Mouse (Mus musculus) cerebellum, postnatal 14 days (tissue): ENCODE results near the gene Csf2.

Source experiments
- DNase-seq, 2 experiments: peaks; one replicate each; pipeline ENCODE4 v3.0.0; 2021; ENCODE audit warnings: mixed read lengths in 2 of 2

Gene Csf2

DNA sequence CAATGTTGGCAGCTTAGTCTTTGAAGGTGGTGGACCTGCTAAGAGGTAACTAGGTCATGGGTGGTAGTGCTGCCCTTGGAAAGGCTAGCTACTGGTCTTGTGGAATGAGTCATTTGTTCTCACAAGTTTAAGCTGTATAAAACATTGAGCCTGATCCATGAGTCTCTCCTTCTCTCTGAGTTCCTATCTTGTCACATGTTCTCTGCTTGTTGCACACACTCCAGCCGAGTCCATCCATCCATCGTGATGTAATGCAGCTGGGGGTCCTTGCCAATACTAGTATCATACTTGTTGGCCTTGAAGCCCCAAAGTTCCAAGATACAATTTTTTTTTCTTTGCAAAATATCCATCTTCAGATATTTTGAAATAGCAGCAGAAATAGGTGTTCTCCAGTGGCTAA, 22.0 kb downstream of the Csf2 start:
- DNase-seq: no peak

DNA sequence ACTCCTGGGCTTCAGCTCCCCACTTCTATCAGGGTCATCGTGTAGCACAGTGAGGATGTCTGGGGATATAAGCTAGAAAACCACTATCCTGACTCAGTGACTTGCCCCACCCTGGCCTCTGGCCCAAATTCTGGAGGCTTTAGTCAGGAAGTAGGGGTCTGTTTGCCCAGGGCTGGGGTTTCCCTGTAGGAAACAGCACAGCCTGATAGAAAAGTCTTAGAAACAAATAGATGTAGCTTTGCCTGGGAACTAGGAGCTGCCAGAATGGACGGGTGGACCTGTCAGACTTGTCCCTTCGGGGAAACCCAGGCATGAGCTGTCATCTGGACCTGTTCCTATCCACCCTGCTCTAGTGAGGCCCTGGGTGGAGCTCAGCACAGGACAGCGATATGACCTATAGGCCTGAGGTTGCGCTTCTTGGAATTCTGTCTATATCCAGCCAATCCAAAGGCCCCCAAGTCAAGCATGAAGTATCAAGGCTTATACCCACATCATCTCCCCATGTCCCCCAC, 24.9 kb downstream of the Csf2 start:
- no peak for DNase-seq

DNA sequence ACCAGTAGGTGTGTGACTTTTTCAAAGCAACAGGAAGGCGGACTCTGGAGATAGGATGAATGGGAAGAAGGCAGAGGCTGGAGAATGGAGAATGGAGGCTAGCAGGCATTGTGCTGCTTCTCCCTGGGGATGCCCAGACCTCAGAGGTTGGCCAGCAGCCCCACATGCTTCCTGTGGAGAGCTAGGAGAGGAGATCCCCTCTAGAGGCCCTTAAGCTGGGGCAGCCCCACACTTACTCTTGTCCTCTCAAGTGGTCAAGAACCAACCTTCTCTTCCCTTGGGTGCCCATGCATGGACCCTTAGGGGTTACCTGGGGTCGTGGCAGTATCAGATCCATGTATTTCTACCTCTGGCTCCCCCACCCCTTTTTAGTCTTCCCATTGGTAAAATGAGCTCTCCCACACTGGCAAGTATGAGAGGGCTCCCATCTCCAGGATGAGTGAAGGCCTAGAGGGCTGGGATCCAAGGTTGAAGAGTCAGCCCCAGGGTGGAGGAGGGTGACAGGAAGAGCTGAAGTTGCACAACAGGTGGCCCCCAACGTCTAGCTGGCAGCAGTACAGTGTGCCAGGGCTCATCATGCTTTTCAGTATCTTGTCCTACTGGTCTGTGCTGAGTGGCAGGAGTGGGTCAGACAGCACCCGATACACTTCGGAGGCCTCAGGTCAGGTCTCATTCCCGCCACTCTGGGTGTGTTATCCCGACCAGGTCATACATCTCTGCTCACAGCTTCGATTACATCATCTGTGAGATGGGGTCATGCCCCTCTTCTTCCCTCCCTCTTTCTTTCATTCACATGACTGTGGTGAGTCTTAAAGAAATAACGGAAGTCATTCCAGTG, 25.6 kb downstream of the Csf2 start:
- no peak for DNase-seq

DNA sequence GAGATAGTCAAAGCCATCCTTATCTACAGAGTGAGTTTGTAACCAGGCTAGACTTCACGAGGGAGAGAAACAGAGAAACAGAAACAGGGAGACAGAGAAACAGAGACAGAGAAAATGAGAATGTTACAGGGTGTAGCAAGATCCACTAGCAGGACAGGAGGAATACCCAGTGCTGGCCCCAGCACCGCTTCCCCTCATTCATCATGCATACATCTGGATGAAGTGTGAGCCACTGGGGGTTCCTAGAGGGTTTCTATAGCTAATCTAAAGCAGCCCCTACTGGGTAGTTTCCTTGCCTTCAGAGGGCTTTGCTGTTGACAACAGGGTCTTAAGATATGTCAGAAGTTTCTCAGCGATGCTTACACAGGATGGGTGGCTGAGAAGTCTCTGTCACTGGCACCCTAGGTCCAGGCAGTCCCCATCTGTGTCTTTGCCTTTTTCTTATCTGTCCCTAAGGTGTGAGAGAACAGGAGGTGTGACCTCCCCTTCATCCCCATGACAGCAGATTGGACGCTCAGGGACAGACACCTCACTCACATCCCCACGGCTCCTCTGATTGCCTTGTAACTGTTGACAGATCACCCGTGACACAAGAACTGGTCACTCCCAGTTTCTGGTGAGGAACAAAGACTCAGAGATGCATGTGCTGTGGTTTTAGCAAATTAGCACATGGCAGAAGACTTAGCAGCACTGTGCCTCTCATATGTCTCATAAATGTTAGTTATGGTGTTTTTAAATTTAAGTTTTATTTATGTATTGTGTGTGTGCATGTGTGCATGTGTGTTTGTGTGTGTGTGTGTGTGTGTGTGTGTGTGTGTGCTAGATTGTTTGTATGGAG, 29.3 kb downstream of the Csf2 start:
- DNase-seq: no peak

DNA sequence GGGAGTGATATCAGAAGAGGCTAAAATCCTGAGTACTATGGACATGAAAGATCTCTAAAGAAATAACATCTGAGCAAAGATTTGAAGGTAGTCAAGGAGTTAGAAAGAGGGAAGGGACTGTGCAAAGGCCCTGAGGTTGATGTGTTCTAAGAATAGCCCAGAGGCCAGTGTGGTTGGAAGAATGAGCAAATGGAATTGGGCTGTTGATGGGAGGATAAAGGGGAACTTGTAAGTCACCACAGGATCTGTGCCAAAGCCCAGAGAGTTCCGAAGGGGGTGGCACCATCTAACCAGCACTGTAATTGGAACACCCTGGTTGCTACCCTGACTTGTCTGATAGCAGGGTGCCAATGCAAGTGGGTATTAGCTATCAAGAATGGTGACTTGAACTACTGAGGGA, 30.3 kb downstream of the Csf2 start:
- DNase-seq: no peak

DNA sequence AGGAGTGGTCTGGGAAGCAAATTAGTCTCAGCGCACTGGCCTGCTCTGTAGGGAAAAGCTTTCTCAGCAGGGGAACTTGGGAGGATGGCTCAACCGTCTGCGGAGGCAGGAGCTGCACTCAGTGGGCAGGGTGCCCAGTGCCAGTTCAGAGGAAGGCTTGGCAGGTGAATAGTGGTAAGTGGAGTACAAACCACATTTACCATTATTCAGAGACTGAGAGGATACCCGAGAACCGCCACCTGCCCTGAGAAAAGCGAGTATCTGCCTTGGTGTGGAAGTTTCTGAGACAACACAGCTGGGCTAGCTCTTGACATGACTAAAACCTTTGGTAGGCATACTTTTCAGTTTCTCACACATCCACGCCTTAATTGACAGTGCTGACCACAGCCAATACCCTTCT, 32.1 kb downstream of the Csf2 start:
- DNase-seq: peak; percentile 73 to 83

DNA sequence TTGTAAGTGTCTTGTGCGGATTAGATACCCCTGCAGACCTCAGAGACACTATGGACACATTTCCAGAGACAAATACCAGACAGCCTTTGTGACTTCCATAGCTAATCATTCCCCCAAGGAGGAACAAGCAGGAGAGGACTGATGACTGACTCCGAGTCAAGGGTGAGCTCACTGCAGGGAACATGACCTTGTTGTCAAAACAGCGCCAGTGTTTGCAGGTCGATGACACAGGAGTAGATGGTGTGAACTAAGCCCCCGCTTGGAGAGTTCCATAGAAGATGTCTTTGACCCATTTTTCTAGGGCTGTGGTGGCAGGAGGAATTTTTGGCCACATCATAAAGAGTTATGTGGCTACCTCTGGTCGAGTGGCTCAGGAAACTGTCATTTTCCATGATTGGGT, 33.4 kb downstream of the Csf2 start:
- no peak for DNase-seq

DNA sequence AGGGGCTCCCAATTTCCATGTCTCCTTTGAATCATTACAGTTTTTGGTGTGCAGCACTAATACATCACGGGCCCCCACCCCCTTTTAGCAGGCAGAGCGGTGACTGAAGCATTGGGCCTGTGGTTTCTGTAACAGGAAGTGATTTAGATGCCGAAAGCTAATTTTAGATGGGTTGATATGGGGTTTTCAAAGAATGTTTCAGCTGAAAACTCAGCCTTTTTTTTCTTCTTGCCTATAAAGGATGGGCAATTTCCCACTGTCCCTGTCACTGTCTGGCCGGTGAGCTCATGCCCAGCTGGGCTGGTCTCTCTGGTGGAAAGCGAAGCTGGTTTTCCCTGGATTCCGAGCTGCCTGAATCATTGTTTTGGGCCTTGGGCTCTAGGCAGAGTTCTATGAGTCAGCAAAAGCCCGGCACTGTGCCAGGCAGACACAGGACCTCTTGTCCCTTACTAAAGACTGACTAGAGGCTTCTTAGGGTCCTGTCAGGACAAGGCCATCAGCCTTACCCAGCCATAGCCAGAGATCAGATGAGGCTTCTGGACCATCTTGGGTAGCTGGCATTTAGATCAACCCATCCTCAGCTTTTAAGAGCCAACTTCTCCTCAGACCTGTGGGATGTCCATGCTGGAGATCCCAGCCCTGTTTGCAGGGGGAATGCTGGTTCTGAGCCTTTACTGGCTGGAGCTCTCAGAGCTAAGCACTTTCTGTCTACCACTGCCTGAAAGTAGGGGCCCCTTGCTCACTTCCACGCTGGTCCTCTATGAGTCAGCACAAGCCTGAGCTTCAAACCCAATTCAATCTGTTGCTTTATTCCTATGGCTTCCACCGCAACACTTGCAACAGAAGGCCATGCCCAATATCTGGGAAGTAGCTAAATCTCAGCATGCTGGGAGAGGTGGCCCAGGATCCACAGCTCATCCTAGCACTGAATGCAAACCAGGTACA, 34.7 kb downstream of the Csf2 start:
- DNase-seq: peak; percentile 33 to 50

DNA sequence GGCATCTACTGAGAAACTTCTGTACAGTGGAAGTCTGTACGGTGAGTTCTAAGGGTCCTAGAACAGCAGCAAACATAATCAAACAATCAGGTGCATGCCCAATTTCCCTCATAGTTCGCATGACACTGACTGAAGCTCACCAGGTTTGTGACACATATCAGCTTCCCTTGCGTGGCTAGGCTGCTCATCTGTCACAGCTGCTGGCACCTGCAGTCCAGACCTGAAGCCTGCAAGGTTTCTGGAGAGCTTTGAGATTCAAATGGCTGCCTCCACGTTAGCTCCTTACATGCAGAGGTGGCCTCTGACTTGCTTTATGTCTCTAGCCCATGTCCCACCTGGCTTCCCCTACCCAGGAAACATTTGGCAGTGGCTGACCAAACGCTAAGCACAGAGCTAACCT, 35.8 kb downstream of the Csf2 start:
- DNase-seq: no peak

DNA sequence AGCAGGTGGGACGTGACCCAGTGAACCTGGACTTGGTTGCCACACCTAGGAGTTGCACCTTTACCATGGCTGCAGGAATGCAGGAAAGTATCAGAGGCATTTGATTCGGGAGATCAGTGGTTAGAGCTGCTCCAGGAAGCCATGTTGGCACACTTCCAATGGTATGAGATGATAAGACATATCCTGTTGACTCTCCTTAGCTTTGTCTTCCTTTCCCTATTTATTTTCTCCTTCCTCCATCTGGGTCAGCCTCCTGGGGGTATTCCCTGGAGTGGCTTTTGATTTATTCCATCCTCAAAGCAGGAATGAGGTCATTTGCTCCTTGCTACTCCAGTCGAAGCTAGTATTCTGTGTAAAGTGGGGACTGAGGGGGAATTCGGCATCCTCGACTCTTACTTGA, 42.5 kb downstream of the Csf2 start:
- no peak for DNase-seq

DNA sequence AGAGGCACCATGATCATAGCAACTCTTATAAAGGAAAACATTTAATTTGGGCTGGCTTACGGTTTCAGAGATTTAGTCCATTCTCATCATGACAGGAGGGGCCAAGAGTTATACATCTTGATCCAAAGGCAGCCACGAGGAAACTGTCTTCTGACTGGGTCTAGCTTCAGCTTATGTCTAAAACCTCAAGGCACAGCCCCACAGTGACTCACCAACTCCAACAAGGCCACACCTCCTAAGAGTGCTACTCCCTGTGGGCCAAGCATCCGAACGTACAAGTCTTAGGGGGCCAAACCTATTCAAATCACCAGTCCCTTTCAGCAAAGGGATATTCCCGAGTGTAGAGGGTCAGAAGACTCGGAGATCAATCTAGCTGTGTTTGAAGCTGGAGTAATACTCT, 44.1 kb downstream of the Csf2 start:
- DNase-seq: no peak

DNA sequence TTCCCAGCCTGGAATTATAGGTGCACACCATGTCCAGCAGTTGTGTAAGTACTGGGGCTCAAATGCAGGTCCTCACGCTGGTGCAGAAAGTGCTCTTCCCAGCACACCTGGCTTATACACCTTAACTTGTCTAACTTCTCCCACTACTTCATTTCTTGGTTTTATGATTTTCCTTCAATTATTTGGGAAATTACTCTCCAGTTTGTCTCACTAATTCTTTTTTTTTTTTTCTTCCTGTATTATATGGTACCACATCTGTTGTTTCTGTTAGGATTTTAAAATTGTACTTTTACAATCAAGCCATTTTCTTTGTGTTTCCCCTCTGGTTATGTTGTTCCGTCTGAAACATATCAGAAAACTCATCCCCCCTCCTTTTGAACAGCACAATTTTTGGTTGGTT, 44.7 kb downstream of the Csf2 start:
- no peak for DNase-seq

DNA sequence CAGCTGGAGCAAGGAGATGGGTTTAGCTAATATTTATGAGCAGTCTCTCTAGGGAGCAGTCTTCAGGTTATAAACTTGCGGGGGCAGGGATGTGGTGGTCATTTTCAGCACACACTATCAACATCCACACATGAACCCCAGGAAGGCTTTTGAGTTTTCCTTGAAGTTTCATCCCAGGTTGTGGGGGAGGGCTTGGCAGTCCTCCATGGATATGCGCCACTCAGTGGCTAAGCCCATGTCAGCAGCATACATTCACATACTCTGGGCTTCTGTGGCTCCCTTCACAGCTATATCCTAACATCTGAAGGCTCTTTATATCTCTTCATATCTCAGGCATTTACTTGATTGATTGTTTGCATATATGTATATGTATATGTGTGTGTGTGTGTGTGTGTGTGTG, 46.3 kb downstream of the Csf2 start:
- DNase-seq: peak in 1 of 2 experiments; percentile 47

DNA sequence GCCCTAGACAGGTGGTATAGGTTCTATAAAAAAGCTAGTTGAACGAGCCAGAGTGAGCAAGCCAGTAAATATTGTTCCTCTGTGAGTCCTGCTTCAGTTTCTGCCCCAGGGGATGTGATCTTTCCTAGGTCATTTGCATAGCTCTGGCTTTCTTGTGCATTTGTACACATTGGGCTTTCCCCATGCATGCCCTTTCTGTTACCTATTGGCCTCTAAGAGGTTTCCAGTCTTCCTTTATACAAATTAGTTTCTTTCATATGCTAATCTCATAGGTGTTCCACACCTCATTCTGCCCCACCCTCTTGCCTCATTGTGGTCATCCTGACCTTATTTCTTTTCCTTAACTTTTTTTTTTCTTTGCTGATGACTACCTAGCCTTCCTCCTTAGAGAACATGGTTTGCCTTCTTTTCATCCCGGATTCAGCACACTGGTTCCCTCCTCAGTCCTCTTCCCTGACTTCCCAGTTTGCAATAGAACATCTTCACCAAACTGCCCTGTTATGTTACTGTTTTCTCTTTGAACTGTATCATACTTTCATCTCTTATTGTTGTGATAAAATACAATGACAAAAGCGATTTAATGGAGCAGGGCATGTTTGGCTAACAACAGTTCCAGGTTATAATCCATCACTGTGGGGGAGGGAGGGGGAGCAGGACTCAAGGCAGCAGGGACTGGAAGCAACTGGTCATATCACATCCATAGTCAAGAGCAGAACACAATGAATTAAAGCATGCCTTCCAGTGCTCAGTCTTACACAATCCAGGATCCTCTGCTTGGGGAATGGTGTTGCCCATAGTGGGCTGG, 47.4 kb downstream of the Csf2 start:
- no peak for DNase-seq

DNA sequence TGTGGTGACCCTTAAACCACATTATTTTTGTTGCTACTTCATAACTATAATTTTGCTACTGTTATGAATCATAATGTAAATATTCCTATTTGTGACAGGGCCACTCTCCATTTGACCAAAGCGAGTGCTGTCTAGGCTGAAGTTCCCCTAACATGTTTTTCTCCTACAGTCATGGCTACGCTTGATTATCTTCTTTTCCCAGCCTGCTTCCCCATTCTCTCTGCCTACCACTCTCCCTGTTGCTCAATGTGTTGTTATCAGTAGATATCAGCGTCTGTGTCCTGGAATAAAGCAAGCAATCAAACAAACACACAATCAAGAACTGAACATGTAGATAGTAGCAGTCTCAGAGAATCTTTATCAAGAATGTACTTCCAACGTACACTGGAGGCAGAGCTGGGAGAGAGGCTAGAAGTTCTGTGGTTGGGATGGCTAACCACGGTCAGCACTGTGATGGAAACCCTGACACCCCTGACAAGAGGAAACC, 48.1 kb downstream of the Csf2 start:
- no peak for DNase-seq
